Mouse (Mus musculus): ENCODE data around the gene Ucn2.

- TF ChIP-seq POLR2A (IDR thresholded peaks at IDR 0.05; ENCODE audit: control insufficient read depth, low read depth, low read length) (no peak), CTCF (IDR thresholded peaks at IDR 0.05; ENCODE audit: control insufficient read depth, insufficient read depth, insufficient replicate concordance, low read depth, low read length) (no peak)
These were observed 40.7 kb upstream of the Ucn2 start for GRCm38 (mm10) chr9:108945111-108945510.

All from testis, adult 2 months (tissue).